Mouse (Mus musculus): Measurements from ENCODE around the gene Cdc42ep1.
A peak's percentile ranks its signal among the peaks of the same experiment; 100 is the strongest.

DNA sequence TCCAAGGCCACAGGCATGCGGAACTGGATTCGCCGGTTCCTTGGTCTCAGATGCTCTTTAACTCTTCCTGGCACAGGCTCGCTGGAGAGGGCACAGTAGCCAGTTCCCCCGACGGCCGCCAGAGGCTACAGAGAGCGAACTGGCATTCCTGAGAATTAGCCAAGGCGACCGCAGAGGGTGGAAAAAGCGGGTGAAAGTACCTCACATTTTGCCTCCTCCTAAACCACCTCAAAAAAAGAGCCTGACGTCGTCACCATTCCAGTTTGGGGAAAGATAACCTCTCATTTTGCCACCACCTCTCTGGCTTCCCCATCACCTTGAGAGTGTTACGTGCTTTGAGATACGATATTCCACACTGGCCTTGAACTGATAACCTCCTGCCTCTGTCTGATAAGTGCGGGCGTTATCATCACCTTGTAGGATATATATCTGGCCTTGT lies 33.9 kb downstream of the Cdc42ep1 start:
- TF ChIP-seq CTCF (IDR thresholded peaks at IDR 0.05; ENCODE audit: insufficient read depth, low read depth, low read length) (peak; percentile 76), POLR2A (IDR thresholded peaks at IDR 0.05; ENCODE audit: insufficient read depth, low read depth, low read length) (no peak)

All from olfactory bulb, adult 2 months (tissue).